Comparison of ENCODE assay signal across 9 mouse cellular contexts in genomic region chr4:130791811-130792375, GRCm38 (mm10). TPM values are rescaled to one million over a fixed set of nuclear protein-coding genes. Genes with fewer than 3 reads are reported as not detected.
DNase-seq lines count a peak whose midpoint lies in the region; ATAC-seq and TF ChIP-seq lines count a peak whose summit lies in the region.
"Had no signal": no experiment of that assay in that cellular context is flagged by ENCODE, and none has a peak within 500 bp of the region (broad histone marks: within the 10 kb centered on the region; RNA-seq: fewer than 3 reads in every experiment).

No protein-coding gene starts in this region.

- peak overlapping the region; percentile 98 for H3K9ac ChIP-seq in hindbrain, embryonic 12.5 days
- H3K9ac ChIP-seq in midbrain, embryonic 15.5 days, result peak overlapping the region; percentile 96

- DNase-seq in frontal cortex, postnatal 36 days (ENCODE audit: low spot score in 2 of 2), result peak; percentile 51 to 55
- no peak for DNase-seq in frontal cortex, adult 2 months (ENCODE audit: extremely low spot score in 1 of 2, low spot score in 1 of 2)
- peak; percentile 11 for DNase-seq in thymus, adult 2 months
- DNase-seq in thymus, postnatal 0 days (ENCODE audit: low spot score), result no peak
- DNase-seq in layer of hippocampus, adult 9-10 months (ENCODE audit: low spot score), result no peak
- DNase-seq in cerebellum, postnatal 25 days, result no peak

- H3K4me1 ChIP-seq in thymus, adult 2 months (replicated peaks; ENCODE audit: control insufficient read depth, insufficient read depth, low read length), result peaks cover 14% of the 10 kb centered on the region
- peaks cover 32% of the 10 kb centered on the region for H3K4me1 ChIP-seq in hindbrain, embryonic 12.5 days
- peaks cover 40% of the 10 kb centered on the region for H3K4me1 ChIP-seq in midbrain, embryonic 15.5 days

- peak; percentile 47 for ATAC-seq in hindbrain, embryonic 12.5 days (ENCODE audit: low FRiP score)
- ATAC-seq in midbrain, embryonic 15.5 days (replicated peaks), result peak; percentile 23

- no peaks in the 10 kb centered on the region for H3K36me3 ChIP-seq in thymus, adult 2 months (ENCODE audit: control insufficient read depth, insufficient read depth, low read length)
- H3K36me3 ChIP-seq in hindbrain, embryonic 12.5 days, result no peaks in the 10 kb centered on the region
- no peaks in the 10 kb centered on the region for H3K36me3 ChIP-seq in midbrain, embryonic 15.5 days (replicated peaks)
- H3K36me3 ChIP-seq: G1E had no signal

- H3K9me3 ChIP-seq in hindbrain, embryonic 12.5 days (replicated peaks), result no peaks in the 10 kb centered on the region
- no peaks in the 10 kb centered on the region for H3K9me3 ChIP-seq in midbrain, embryonic 15.5 days

- no peak for TF ChIP-seq CTCF in thymus, adult 2 months (IDR thresholded peaks at IDR 0.05; ENCODE audit: borderline replicate concordance, control insufficient read depth, extremely low read depth, insufficient read depth, low read length, poor library complexity)

- H3K27ac ChIP-seq in thymus, adult 2 months (ENCODE audit: control insufficient read depth, insufficient read depth, low read length), result no peak overlapping the region
- peak overlapping the region; percentile 84 for H3K27ac ChIP-seq in hindbrain, embryonic 12.5 days
- peak overlapping the region; percentile 83 for H3K27ac ChIP-seq in midbrain, embryonic 15.5 days

- no peak for TF ChIP-seq POLR2A in thymus, adult 2 months (IDR thresholded peaks at IDR 0.05; ENCODE audit: control insufficient read depth, extremely low read depth, insufficient read depth, low read length, poor library complexity)

- H3K4me3 ChIP-seq in thymus, adult 2 months (ENCODE audit: control insufficient read depth, insufficient read depth, low read length), result peak overlapping the region; percentile 21
- H3K4me3 ChIP-seq in hindbrain, embryonic 12.5 days, result peak overlapping the region; percentile 91
- H3K4me3 ChIP-seq in midbrain, embryonic 15.5 days, result peak overlapping the region; percentile 73

- peak overlapping the region; percentile 96 for H3K4me2 ChIP-seq in hindbrain, embryonic 12.5 days (replicated peaks)
- peak overlapping the region; percentile 88 for H3K4me2 ChIP-seq in midbrain, embryonic 15.5 days

- H3K27me3 ChIP-seq in thymus, adult 2 months (ENCODE audit: control insufficient read depth, insufficient read depth, low read length), result peaks cover 10% of the 10 kb centered on the region; the same call in 1 of the 2 replicates
- H3K27me3 ChIP-seq in hindbrain, embryonic 12.5 days, result peaks cover 13% of the 10 kb centered on the region
- no peaks in the 10 kb centered on the region for H3K27me3 ChIP-seq in midbrain, embryonic 15.5 days (replicated peaks)

- WGBS in thymus, adult 2 months, result 12% methylated on average over 16 of the region's 19 CpGs
- 7% methylated on average over 19 of the region's 19 CpGs for WGBS in hindbrain, embryonic 12.5 days
- WGBS in midbrain, embryonic 15.5 days, result 7% methylated on average over 14 of the region's 19 CpGs

RNA-seq across cellular contexts. Expression of gene Sdc3, which starts 0.4 kb away (rescaled TPM):
- polyA plus RNA-seq in frontal cortex, adult 2 months (2012; rRNA removed), result 94.8 and 103 TPM in 2 replicates
- 96.8 and 97.5 TPM in 2 replicates for polyA plus RNA-seq in thymus, adult 2 months (2012; rRNA removed)
- polyA plus RNA-seq in thymus, postnatal 0 days (2015; fragmentation: Nextera tagmentation; extraction: Ambion mirVana), result 4.8 and 5.1 TPM in 2 replicates
- polyA plus RNA-seq in hindbrain, embryonic 12.5 days (2016; fragmentation: Nextera tagmentation; extraction: Ambion mirVana), result 60.5 and 66.7 TPM in 2 replicates
- 180 and 186 TPM in 2 replicates for polyA plus RNA-seq in midbrain, embryonic 15.5 days (2015; fragmentation: Nextera tagmentation; extraction: Ambion mirVana)

Comparison
In these comparisons a context has a peak if more than half of its experiments do, and no peak if none do; other contexts are left out.
1. DNase-seq: peak in frontal cortex, postnatal 36 days (2 of 2) and thymus, adult 2 months (single experiment); none in frontal cortex, adult 2 months (0 of 2), thymus, postnatal 0 days (single experiment), layer of hippocampus, adult 9-10 months (single experiment) and cerebellum, postnatal 25 days (0 of 2).
2. RNA of gene Sdc3, which starts 0.4 kb away (polyA plus RNA-seq): 180 to 186 TPM in midbrain, embryonic 15.5 days, 94.8 to 103 TPM in frontal cortex, adult 2 months, 96.8 to 97.5 TPM in thymus, adult 2 months and 60.5 to 66.7 TPM in hindbrain, embryonic 12.5 days; 4.8 to 5.1 TPM in thymus, postnatal 0 days; every median in the first group is over 10 times any median in the second.
3. H3K4me3 ChIP-seq: peak in every context shown above with its lines; median percentile 91 in hindbrain, embryonic 12.5 days; 73 in midbrain, embryonic 15.5 days; 21 in thymus, adult 2 months.